Mouse (Mus musculus) olfactory bulb, adult 2 months (tissue): ENCODE data around the gene Gpnmb. TPM values are rescaled to one million over a fixed set of nuclear protein-coding genes. Genes with fewer than 3 reads are reported as not detected.

Experiments used
- H3K27ac ChIP-seq: fragments of 200-500 bp; 2 replicates; pipeline ENCODE4 v1.5.1; 2012; ENCODE audit warnings: low read depth, low read length; ENCODE audit not compliant: insufficient read depth
- H3K4me1 ChIP-seq: fragments of 200-500 bp; 2 replicates; pipeline ENCODE4 v1.6.1; 2012; ENCODE audit warnings: low read length; ENCODE audit not compliant: control insufficient read depth, insufficient read depth
- H3K4me3 ChIP-seq: fragments of 200-500 bp; 2 replicates; pipeline ENCODE4 v1.5.1; 2012; ENCODE audit warnings: mild to moderate bottlenecking, low read depth, low read length, moderate library complexity; ENCODE audit not compliant: insufficient read depth
- CTCF ChIP-seq: fragments of 200-500 bp; IDR thresholded peaks from 2 replicates; pipeline ENCODE4 v1.5.1; 2012; ENCODE audit warnings: low read depth, mild to moderate bottlenecking, low read length, moderate library complexity; ENCODE audit not compliant: insufficient read depth
- POLR2A ChIP-seq: fragments of 200-500 bp; IDR thresholded peaks from 2 replicates; pipeline ENCODE4 v1.6.1; 2012; ENCODE audit warnings: mild to moderate bottlenecking, low read depth, low read length, moderate library complexity; ENCODE audit not compliant: insufficient read depth
- WGBS: fragments of 180-500 bp; shearing (Covaris S2); methylation state at CpG from one replicate; pipeline ENCODE4 v1.1.7; 2018; 5-methylcytosine and 5-hydroxymethylcytosine counted together
- polyA plus RNA-seq: library from polyadenylated mRNA; stranded (reverse); fragments of >200 nt; gene quantifications from 2 replicates; pipeline ENCODE4 v1.2.4, GENCODE M21; 2012; ENCODE audit warnings: low replicate concordance; ENCODE audit not compliant: missing spikeins, insufficient read depth, insufficient read length

Gpnmb gene
- polyA plus RNA-seq, 1 experiment: not detected

DNA sequence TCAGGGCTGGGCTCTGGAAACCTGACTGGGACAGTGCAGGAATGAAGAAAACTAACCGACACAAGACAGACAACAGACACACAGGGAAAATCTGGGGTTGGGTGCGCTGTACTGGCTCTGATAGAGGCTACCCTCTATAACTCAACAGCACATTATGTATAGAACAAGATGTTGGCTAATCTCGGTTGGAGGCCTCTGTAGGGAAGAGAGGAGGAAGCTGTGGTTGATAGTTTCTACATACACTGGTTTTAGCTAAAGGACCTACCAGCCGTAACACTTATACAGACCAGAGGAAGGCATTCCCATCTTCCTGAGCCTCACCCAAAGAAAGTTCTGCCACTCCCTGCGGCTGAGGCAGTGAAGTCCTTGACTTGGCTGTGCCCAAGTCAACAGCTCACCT is 9.8 kb upstream of the Gpnmb start:
- Histone ChIP-seq H3K4me3 (no peak overlapping the region), H3K4me1 (no peaks in the 10 kb centered on the region), H3K27ac (no peak overlapping the region)
- 93% methylated on average over 5 of the region's 5 CpGs for WGBS
- no peak for TF ChIP-seq POLR2A
- TF ChIP-seq CTCF: no peak

GRCm38 (mm10) chr6:49028019-49028418 is 8.3 kb upstream of the Gpnmb start:
- 92% methylated on average over 6 of the region's 6 CpGs for WGBS
- TF ChIP-seq CTCF (no peak), POLR2A (no peak)
- Histone ChIP-seq H3K4me3 (no peak overlapping the region), H3K27ac (no peak overlapping the region), H3K4me1 (no peaks in the 10 kb centered on the region)

DNA sequence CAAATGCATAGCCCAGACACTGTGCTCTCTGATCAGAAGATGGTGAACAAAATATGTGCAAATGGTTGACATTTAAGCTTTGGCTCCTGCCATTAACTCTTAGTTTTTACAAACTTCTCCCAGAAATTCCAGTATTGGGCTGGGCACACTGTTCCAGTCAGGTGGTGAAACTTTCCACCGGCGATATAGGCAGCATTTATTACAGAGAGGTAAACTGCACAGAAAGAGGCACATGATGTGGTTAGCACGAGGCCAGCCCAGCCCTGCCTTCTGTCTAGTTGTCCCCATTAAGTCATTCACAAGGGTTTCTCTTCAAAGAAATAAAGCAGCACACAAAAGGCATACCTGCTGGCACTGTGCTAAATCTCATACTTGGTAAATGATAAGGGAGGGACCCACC is 7.6 kb upstream of the Gpnmb start:
- Histone ChIP-seq H3K27ac (no peak overlapping the region), H3K4me1 (no peaks in the 10 kb centered on the region), H3K4me3 (no peak overlapping the region)
- TF ChIP-seq CTCF: no peak
- no peak for TF ChIP-seq POLR2A
- 90% methylated on average over 3 of the region's 3 CpGs for WGBS

DNA sequence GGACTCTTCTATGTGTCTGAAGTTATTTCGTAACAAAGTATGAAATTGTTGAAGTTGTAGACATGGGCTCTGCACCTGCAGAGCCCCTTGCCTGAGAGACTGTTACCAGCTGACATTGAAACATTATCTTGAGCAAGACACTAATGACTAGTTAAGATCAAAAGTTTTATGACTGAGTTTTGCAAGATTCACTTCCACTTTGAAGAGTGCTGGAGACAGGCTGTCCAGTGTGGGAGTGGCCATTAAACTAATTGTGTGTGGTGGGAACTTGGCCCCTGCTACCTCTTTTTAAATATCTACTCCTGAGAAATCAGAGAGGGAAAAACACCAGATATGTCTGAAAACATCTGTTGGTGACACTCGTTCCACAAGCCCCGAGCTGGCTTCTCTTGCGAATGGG is 5.1 kb upstream of the Gpnmb start:
- WGBS: 91% methylated on average over 4 of the region's 4 CpGs
- TF ChIP-seq POLR2A (no peak), CTCF (no peak)
- no peak overlapping the region for H3K27ac ChIP-seq
- no peaks in the 10 kb centered on the region for H3K4me1 ChIP-seq
- no peak overlapping the region for H3K4me3 ChIP-seq

- H3K4me3 ChIP-seq: no peak overlapping the region
- peaks cover 4% of the 10 kb centered on the region; the same call in 1 of the 2 replicates for H3K4me1 ChIP-seq
- no peak overlapping the region for H3K27ac ChIP-seq
- TF ChIP-seq CTCF: no peak
- TF ChIP-seq POLR2A: no peak
- 54% methylated on average over 4 of the region's 4 CpGs for WGBS
Measured at GRCm38 (mm10) chr6:49032783-49033182, 3.6 kb upstream of the Gpnmb start.

DNA sequence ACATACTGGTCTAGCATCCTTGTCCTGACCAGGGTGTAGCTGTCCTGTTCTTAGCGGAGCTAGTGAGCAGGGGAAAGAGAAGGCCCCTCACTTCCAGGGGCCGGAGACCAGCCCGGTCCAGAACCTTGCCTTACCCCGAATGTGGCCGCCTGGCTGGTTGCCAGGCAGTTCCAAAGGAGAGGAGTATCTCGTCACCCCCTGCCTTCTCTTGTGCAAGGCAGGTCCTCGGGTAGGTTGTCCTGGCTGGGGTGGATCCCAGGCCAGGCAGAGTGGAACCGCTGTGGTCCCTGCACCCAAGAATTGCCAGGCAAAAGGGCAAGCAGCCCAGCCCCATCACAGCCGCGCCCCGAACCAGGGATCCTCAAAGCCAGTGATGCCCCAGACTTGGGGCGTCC is 919 bp downstream of the Gpnmb start:
- TF ChIP-seq CTCF (no peak), POLR2A (no peak)
- Histone ChIP-seq H3K27ac (no peak overlapping the region), H3K4me3 (no peak overlapping the region), H3K4me1 (peaks cover 4% of the 10 kb centered on the region; the same call in 1 of the 2 replicates)
- 83% methylated on average over 12 of the region's 12 CpGs for WGBS

- Histone ChIP-seq H3K27ac (no peak overlapping the region), H3K4me1 (peaks cover 4% of the 10 kb centered on the region; the same call in 1 of the 2 replicates), H3K4me3 (no peak overlapping the region; the same call in 1 of the 2 replicates)
- WGBS: 11% methylated on average over 18 of the region's 18 CpGs
- TF ChIP-seq POLR2A: no peak
- peak; percentile 56 for TF ChIP-seq CTCF
Measured at GRCm38 (mm10) chr6:49039470-49040180, 3.3 kb downstream of the Gpnmb start.

DNA sequence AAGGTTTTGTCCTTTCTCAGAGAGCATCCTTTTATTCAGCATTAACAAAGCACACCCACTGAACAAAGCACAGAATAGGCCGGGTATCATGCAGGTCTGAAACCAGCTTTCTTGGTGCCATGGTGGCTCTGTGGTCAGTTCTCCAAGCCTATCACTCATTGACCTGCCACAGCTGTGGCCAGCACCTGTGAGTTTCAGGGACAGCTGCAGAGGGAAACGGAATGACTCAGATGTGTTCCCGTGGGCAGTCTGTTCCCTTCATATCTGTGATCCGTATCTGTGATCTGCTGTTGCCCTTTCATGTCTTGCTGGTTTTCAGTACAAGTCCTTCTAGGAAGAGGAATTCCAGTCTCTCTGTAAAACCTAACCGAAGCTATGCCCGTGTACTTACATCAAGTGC is 10.2 kb downstream of the Gpnmb start:
- no peak for TF ChIP-seq POLR2A
- no peaks in the 10 kb centered on the region for H3K4me1 ChIP-seq
- 78% methylated on average over 6 of the region's 6 CpGs for WGBS
- H3K27ac ChIP-seq: no peak overlapping the region
- H3K4me3 ChIP-seq: no peak overlapping the region

DNA sequence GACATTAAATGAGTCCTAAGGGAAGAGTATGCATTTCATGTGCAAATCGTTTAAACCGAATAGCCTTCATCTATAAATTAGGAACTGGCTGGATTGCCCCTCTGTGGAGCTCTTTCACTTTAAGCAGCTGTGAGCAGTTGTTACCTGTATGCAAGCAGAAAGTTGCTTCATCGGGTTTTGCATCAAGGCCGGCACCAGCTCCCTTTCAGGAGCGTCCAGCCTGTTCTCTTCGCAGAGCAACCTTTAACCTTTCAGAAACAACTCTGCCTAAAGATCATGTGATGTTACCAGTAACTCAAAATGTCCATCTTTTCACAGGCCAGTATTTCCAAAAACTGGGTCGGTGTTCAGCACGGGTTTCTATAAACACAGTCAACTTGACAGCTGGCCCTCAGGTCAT is 10.6 kb downstream of the Gpnmb start:
- 87% methylated on average over 8 of the region's 8 CpGs for WGBS
- H3K27ac ChIP-seq: no peak overlapping the region
- H3K4me3 ChIP-seq: no peak overlapping the region
- H3K4me1 ChIP-seq: no peaks in the 10 kb centered on the region
- TF ChIP-seq POLR2A (no peak), CTCF (no peak)

DNA sequence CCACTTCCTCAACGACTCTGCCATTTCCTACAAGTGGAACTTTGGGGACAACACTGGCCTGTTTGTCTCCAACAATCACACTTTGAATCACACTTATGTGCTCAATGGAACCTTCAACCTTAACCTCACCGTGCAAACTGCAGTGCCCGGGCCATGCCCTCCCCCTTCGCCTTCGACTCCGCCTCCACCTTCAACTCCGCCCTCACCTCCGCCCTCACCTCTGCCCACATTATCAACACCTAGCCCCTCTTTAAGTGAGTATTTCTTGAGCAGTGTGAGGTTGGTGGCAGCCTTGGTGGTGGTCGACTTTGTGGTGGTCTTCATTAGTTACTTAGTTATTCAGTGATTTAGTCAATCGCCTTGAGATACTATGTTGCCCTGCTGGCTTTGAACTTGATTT is 11.5 kb downstream of the Gpnmb start:
- H3K4me1 ChIP-seq: no peaks in the 10 kb centered on the region
- TF ChIP-seq POLR2A (no peak), CTCF (no peak)
- WGBS: 79% methylated on average over 10 of the region's 10 CpGs
- H3K27ac ChIP-seq: no peak overlapping the region
- H3K4me3 ChIP-seq: no peak overlapping the region
